Mouse (Mus musculus) ZHBTc4 (cell line): Measurements from ENCODE around the gene Unc119.

Experiments used
- DNase-seq: peaks from one replicate; pipeline ENCODE4 v3.0.0-alpha.2; 2011; ENCODE audit warnings: low read depth, low spot score

Unc119 gene

DNA sequence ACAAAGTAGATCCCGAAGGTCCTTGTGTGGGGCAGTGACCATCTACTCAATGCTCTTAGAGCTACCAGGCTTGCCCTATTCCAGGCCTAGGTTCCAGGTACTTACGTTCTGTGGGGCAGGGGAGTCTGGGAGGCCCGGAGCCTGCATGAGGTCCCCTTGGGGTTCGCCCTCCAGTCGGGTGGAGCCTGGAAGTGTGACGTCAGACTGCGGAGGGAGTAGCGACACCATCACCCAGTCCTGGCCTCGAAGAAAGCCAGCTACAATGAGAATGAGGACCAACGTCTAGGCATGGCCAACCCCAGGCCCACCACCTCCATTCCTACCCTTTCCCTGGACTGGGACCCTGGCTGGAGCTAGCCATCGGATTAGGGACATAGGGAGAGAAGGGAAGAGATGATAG is 28.4 kb downstream of the Unc119 start:
- no peak for DNase-seq

DNA sequence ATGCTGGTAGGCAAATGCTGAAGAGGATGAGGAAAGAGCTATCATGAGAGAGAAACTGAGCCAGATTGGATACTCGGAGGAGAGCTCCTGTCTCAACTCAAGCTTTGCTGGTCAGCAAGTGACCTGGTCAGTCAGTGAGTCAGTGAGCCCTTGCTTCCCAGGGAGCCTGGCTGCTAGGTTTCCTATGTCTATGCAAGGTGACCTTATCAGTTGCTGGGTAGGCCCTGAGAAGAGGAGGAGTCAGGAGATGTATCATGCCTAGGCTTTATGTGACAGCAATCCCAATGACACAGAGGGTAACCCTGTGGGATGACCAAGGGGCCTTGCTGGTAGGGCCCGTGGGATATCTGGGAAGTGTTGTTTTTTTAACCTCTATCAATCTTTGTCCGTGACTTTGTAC is 28.9 kb downstream of the Unc119 start:
- no peak for DNase-seq

DNA sequence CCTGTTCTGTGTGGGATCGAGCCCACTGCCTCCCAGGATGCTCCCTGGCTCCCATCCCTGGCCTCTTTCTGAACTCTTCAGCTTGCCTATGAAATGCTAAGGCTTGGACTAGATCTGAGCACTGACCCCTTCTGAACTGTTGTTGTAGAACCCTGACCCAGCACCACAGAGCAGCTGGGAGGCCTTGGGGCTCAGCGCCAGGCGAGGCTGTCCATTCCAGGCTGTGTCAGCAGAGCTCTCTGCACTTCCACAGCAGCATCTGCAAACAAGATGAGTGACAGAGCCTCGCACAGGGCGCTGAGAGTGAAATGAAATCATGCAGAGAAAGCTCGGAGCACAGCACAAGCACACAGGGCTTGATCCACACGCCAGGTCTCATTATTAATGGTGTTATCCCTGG is 29.3 kb downstream of the Unc119 start:
- no peak for DNase-seq

DNA sequence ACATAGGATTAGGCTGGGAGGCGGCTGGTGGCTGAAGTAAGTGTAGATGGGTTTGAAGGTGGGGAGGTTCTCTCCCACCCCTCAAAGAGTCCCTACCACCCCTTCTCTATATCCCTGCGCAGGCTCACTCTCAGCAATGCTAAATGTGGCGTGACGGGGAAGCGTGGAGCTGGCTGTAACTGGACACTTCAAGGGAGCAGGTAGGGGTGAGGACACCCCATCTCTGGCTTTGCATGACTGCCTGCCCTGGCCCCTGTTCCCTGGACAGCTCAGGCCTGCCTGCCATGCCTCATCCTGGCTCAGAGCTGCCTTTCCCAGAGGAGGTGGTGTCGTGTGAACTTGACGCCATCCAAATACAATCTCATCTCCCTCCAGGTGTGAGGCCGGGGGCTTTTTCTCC is 30.9 kb downstream of the Unc119 start:
- DNase-seq, result no peak

DNA sequence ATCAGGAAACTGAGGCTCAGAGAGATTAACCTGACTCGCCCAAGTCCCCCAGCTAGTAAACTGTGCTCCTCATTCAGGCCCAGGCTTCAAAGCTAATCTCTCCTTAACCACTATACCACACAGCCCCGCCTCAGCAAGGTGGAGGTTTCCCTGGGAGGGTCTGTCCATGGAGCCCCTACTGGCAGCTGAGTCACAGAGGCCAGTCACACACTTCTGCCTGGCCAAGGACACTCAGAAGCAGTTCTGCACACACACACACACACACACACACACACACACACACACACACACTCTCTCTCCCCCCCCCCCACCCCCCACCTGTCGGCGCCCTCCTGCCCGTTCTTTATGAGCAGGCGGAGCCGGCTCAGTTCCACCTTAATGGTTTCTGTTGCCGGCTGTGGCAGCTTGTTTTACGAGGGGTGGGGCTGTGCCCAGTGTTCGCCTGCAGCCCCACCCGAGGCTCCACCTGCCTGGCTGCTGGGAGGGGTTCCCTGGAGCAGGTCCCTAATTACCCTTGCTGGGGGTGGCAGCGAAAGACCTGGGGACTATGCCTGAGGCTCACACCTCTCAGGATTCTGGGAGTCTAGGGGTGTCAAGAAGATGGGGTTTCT is 34.4 kb downstream of the Unc119 start:
- DNase-seq, result no peak

DNA sequence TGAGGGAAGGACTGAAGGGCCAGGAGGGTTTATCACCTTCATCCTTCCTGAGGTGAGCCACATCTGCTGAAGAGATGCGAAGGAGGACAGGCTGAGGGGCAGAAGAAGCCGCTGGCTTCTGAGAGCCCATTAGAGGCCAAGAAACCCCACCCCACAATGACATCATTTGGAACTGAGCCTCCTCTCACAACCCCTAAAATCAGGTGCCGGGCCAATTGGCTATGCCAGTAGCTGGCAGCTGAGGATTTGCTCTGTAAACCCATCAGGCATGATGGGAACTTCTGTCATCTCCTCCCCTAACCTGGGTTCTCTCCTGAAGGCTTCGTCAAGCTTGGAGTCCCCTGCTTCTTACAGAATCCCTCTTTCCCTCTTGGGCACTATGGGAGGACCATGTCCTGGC is 37.1 kb downstream of the Unc119 start:
- DNase-seq, result no peak

DNA sequence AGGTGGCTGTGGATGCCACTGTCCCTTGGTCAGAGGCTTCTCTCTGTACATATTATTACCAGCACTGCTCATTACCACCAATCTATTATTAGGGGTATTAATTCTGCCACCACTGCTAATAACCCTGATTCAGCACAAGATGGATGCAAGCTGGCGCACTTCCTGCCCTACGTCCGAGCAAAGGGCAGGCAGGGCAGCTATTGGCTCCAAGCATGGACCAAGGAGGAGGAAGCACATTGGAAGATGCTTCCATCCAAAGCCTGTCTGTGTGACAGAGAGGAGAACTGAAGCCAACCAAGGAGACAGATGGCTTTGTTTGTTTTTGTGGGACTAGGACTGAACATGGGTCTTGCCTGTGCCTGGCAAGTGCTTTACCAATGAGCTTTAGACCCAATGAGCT is 37.7 kb downstream of the Unc119 start:
- DNase-seq, result no peak

DNA sequence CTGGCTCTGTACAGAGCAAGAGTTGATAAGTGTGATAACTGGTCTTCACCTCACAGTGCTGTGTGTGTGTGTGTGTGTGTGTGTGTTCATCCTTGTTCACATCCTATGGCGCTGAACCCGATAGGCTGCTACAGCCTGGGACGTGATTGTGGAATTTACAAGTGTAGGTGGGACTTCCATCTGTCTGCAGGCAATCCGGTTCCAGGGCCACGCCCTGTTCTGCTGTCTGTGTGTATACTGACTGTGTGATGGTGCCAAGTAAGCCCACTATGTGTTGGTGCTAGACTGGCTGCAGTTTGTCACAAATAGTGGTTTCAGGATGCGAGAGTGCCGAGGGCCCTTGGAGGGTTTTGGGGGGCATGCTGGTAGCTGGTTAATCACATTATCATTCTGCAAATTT is 39.0 kb downstream of the Unc119 start:
- peak; percentile 51 for DNase-seq

DNA sequence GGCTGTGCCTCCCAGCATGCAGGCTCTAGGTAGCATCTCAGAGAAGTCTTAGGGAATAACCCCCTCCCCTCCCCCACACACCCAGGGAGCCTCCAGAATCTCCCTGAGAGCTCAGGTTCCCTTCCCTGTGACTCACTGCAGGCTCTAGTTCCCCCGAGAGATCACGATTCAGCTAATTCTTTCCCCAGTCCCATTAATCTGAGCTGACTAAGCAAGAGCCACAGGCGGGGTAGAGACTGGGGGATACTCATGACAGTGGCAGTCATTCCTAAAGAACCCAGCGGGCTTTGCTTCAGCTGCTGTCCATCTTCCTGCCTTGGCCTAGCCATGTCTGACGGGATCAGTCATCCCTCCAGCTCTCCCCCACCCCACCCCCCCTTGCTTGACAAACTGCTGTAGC is 39.4 kb downstream of the Unc119 start:
- no peak for DNase-seq

DNA sequence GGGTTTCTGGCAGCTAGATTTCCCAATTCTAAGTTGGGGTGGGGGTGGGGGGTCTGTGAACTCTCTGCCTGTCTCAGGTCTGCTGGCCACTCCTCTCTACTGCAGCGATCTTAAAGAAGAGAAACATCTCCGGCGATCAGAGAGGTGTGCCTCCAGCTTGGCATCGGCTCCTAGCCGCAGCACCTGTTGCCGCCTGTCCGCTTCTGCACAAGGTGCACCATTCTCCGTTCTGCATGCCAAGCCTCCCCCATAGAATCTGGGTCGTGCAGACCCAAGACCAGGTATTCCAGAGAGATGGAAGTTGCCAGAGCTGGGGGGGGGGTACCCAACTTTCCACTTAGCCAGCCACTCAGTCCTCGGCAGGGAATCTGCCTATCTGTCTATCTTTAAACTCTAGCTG is 42.5 kb downstream of the Unc119 start:
- no peak for DNase-seq

DNA sequence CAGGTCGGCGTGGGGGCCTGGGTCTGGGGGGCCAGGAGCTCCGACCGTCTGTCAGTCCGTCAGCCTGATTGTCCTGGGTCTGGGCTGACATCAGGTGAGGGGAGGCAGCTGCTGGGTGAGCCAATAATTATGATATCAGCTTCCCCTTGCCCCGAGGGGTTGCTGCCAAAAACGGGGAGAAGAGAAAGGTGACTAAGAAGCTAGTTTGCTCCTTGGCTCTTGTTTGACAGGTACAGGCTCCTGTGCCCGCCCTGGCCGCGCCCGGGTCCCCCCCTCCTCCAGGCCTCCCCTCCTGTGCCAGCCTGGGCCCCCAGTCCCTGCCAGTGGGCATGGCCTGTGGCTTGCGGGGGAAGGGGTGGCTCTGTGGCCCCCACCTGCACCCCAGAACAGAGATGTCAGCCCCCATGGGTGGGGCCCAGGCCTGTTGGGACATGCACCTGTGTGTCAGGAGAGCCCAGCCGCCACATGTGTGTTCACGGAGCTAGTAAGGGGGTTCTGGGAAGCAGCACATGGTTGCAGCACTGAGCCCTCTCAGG is 43.3 kb downstream of the Unc119 start, which contains the start of gene Foxn1:
Foxn1 (minus strand) TSS at position 51 of the 536 bp plus-strand sequence.
- no peak for DNase-seq

DNA sequence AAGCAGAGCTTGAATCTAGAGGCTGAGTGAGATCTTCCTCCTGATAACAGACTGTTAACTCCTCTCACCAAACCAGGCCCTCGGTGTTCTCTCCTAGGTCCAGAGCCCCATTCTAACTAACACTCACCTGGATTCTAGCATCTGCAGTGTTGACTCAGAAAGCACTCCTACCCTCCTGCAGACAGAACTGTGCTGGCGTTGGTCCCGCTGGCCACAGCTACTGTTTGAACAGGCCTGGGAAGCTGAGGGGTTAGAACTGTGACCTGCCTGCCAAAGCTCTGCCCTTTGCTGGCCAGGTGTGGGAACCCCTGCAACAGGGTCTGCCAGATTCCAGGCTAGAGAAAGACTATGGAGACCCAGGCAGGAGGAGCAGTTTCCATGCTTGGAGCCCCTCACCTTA is 49.4 kb downstream of the Unc119 start:
- DNase-seq, result no peak

DNA sequence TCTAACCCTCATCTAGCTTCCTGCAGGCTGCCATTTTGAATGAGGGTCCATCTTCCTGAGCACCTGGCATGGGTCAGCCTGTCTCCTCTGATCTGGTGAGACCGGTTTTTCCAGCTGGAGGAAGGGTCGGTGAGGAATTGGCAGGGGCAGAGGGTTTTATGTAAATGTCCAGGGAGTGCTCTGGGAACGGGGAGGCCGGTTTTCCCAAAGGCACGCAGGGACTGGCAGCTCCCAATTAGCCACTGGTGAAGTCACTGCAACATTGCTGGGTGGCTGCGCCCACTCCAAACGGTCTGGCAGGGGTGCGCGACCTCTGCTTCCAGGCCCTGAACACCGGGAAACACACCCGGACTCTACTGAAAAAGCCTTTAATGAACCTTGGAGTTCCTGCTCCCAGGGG is 53.7 kb downstream of the Unc119 start:
- DNase-seq, result no peak

DNA sequence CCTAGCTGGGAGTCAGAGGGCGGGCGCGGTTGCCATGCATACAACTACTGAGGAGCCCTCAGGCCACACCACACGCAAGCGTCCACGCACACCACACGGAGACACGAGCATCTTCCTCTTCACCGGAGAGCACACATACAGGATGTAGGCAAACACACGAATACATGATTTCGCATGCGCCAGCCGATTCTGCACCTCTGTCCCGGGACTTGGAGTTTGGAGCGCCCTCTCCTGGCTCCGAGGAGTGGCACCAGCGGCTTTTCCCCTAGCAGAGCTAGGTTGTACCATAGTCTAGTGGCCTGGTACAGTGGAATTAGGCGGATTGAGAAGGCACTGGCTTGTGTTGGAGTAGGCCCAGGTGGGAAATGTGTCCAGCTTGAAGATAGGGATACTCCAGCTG is 54.1 kb downstream of the Unc119 start:
- DNase-seq, result peak; percentile 91

DNA sequence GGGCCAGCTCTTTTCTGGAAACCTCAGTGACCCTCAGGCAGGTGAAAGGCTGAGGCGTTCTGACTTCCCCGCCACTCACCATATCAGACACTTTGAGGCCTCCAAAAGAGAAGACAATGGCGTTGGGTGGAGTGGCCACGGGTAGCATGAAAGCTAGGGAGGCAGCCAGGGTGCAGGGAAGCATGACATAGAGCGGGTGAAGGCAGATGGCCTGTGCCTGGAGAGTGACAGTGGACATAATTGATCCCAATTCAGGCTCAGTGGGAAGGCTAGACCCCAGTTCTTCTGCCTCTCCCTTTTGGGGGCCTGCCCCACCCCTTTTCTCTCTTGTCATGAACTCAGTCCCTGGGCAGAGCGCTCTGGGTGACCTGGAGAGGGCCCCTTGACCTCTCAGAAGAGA is 54.9 kb downstream of the Unc119 start:
- no peak for DNase-seq
